Mouse (Mus musculus) cerebellum, adult 2 months (tissue): ENCODE measurements at regions not wholly inside any gene's neighbourhood (a gene's known extent, or its start where the extent isn't known, plus 50 kb on each side); places are given as distances from the start of the nearest gene placed in this dataset.

Experiments used
- DNase-seq, 2 experiments: peaks; one replicate each; pipeline ENCODE4 v3.0.0; 2021
- H3K27ac ChIP-seq: fragments of 200-500 bp; 2 replicates; pipeline ENCODE4 v1.5.1; 2012; ENCODE audit warnings: low read length, control low read depth, inconsistent platforms; ENCODE audit not compliant: insufficient read depth
- H3K27me3 ChIP-seq: fragments of 200-500 bp; 2 replicates; pipeline ENCODE4 v1.6.1; 2012; ENCODE audit warnings: inconsistent platforms, mild to moderate bottlenecking, low read length, moderate library complexity; ENCODE audit not compliant: control insufficient read depth, insufficient read depth
- H3K4me1 ChIP-seq: fragments of 200-500 bp; 2 replicates; pipeline ENCODE4 v1.6.1; 2011; ENCODE audit warnings: low read length; ENCODE audit not compliant: control insufficient read depth, insufficient read depth
- H3K4me3 ChIP-seq: fragments of 200-500 bp; replicated peaks from 2 replicates; pipeline ENCODE3; 2011; ENCODE audit warnings: mild to moderate bottlenecking, low read depth, low read length, control low read depth; ENCODE audit not compliant: insufficient read depth
- CTCF ChIP-seq: fragments of 200-500 bp; IDR thresholded peaks from 2 replicates; pipeline ENCODE4 v1.5.1; 2011; ENCODE audit warnings: low read depth, mild to moderate bottlenecking, control low read depth, low read length, moderate library complexity, borderline replicate concordance; ENCODE audit not compliant: insufficient read depth
- POLR2A ChIP-seq: fragments of 200-500 bp; IDR thresholded peaks from 2 replicates; pipeline ENCODE4 v1.6.1; 2011; ENCODE audit warnings: low read length, control low read depth, borderline replicate concordance; ENCODE audit not compliant: insufficient read depth
- WGBS: fragments of 180-500 bp; shearing (Covaris S2); methylation state at CpG from one replicate; pipeline ENCODE4 v1.1.7; 2018; 5-methylcytosine and 5-hydroxymethylcytosine counted together

GRCm38 (mm10) chr4:22095257-22096031 lies 164.3 kb downstream of the Faxc start:
- TF ChIP-seq POLR2A (no peak), CTCF (no peak)
- Histone ChIP-seq H3K4me3 (no peak overlapping the region), H3K27ac (no peak overlapping the region), H3K27me3 (no peaks in the 10 kb centered on the region), H3K4me1 (no peaks in the 10 kb centered on the region)
- no peak for DNase-seq
- WGBS: 17% methylated on average over 11 of the region's 11 CpGs

GRCm38 (mm10) chr4:22098605-22099004 lies 167.5 kb downstream of the Faxc start:
- DNase-seq: no peak
- TF ChIP-seq POLR2A (no peak), CTCF (no peak)
- Histone ChIP-seq H3K27me3 (no peaks in the 10 kb centered on the region), H3K4me3 (no peak overlapping the region), H3K27ac (no peak overlapping the region), H3K4me1 (no peaks in the 10 kb centered on the region)
- 92% methylated on average over 9 of the region's 9 CpGs for WGBS

DNA sequence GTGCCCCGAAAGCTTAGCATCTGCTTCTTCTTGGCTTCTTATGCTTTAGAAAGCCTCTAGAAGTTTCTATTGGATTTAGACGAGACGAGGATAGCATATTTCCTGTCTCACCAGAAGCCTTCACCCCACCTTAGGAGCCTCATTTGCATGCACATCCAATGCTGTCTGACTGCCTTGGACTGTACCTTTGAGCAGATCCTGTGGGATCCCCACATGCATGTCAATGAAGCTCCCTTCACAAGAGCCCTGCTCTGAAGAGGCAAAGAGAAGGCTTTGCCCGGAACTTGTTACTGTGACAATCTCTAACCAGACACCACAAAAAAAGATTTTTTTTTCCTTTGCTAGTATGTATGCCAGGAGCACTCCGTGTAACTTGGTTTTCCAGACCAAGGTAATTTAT lies 171.3 kb downstream of the Faxc start:
- Histone ChIP-seq H3K27me3 (no peaks in the 10 kb centered on the region), H3K27ac (no peak overlapping the region), H3K4me1 (no peaks in the 10 kb centered on the region), H3K4me3 (no peak overlapping the region)
- TF ChIP-seq POLR2A: no peak
- no peak for TF ChIP-seq CTCF
- DNase-seq: peak in 1 of 2 experiments; percentile 9
- 58% methylated on average over 5 of the region's 5 CpGs for WGBS

GRCm38 (mm10) chr4:22103001-22103587 lies 172.0 kb downstream of the Faxc start:
- peak in 1 of 2 experiments; percentile 6 for DNase-seq
- Histone ChIP-seq H3K27ac (no peak overlapping the region), H3K4me1 (no peaks in the 10 kb centered on the region)

GRCm38 (mm10) chr4:22106883-22107282 lies 175.8 kb downstream of the Faxc start:
- no peak overlapping the region for H3K27ac ChIP-seq
- DNase-seq: no peak
- WGBS: 15% methylated on average over 9 of the region's 9 CpGs
- H3K4me1 ChIP-seq: no peaks in the 10 kb centered on the region
- no peaks in the 10 kb centered on the region; the same call in 1 of the 2 replicates for H3K27me3 ChIP-seq
- no peak overlapping the region for H3K4me3 ChIP-seq
- TF ChIP-seq POLR2A: no peak
- TF ChIP-seq CTCF: no peak

More at GRCm38 (mm10) chr4:22103001-22103587, 172.0 kb downstream of the Faxc start:
- Histone ChIP-seq H3K4me3 (no peak overlapping the region), H3K27me3 (no peaks in the 10 kb centered on the region)
- TF ChIP-seq CTCF (no peak), POLR2A (no peak)
- 12% methylated on average over 8 of the region's 8 CpGs for WGBS

DNA sequence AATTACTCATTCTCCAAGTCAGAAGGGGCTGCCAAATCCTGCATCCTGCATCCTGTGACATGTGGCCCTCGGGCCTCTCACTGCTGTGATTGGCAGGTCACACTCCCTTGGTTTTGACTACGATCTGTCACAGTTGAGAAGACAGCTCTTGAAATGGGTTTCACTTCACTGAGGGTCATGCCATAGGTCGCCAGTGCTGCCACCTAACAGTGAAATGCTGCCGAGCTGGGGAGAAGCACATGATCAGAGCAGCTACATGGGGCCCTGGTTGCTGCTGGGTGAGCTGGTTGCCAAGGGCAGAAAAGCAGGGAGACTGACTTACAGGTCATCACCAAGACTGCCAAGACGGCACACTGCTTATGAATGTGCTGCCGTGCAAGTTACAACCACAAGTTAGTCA lies 178.3 kb downstream of the Faxc start:
- TF ChIP-seq CTCF: no peak
- TF ChIP-seq POLR2A: no peak
- H3K27ac ChIP-seq: no peak overlapping the region
- DNase-seq: no peak
- 20% methylated on average over 6 of the region's 6 CpGs for WGBS
- no peaks in the 10 kb centered on the region for H3K4me1 ChIP-seq
- no peak overlapping the region for H3K4me3 ChIP-seq
- no peaks in the 10 kb centered on the region; the same call in 1 of the 2 replicates for H3K27me3 ChIP-seq

- WGBS: 63% methylated on average over 8 of the region's 8 CpGs
- TF ChIP-seq CTCF (no peak), POLR2A (no peak)
- DNase-seq: no peak
- H3K4me3 ChIP-seq: no peak overlapping the region
- no peaks in the 10 kb centered on the region; the same call in 1 of the 2 replicates for H3K27me3 ChIP-seq
- H3K4me1 ChIP-seq: no peaks in the 10 kb centered on the region
- H3K27ac ChIP-seq: no peak overlapping the region
These were observed 179.3 kb downstream of the Faxc start for GRCm38 (mm10) chr4:22110400-22110799.

DNA sequence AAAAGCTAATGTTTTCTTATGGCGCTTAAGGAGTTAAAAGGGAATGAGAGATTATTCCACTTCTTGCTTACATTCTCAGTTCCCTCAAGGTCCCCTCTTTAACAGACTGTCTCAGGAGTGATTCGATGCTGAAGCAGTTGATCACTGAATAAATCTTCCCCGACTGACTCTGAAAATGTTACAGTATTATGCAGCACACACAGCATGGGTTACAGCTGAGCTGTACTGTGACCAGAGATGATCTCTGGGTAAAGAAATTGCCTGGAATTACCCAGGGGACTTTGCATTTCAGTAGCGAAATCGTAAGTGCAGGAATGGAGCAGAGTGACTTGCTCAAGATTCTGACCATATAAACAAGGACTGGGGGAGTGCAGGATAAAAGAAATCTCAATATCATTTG lies 181.1 kb downstream of the Faxc start:
- no peak for DNase-seq
- 58% methylated on average over 5 of the region's 5 CpGs for WGBS
- no peaks in the 10 kb centered on the region for H3K4me1 ChIP-seq
- H3K27me3 ChIP-seq: no peaks in the 10 kb centered on the region; the same call in 1 of the 2 replicates
- no peak overlapping the region for H3K4me3 ChIP-seq
- TF ChIP-seq CTCF (no peak), POLR2A (no peak)
- no peak overlapping the region for H3K27ac ChIP-seq
